Mouse (Mus musculus) lung, embryonic 14.5 days (tissue): Measurements from ENCODE around the gene Zdhhc3. TPM values are rescaled to one million over a fixed set of nuclear protein-coding genes. Genes with fewer than 3 reads are reported as not detected.

Source experiments
- ATAC-seq: fragments of 200-750 bp; cut with Nextera tagmentation; 2 replicates; pipeline ENCODE4 v1.8.0; 2017; ENCODE audit warnings: mild to moderate bottlenecking, moderate TSS enrichment, moderate library complexity; ENCODE audit not compliant: insufficient read depth
- DNase-seq: peaks from one replicate; pipeline ENCODE4 v3.0.0-alpha.2; 2015
- H3K27ac ChIP-seq: fragments of 300-500 bp; sonication (generic); 2 replicates; pipeline ENCODE4 v1.5.1; 2014; ENCODE audit warnings: low read depth, mild to moderate bottlenecking, moderate library complexity
- H3K27me3 ChIP-seq: fragments of 300-500 bp; sonication (generic); 2 replicates; pipeline ENCODE4 v1.6.1; 2014; ENCODE audit warnings: low read length, control low read depth; ENCODE audit not compliant: insufficient read depth
- H3K36me3 ChIP-seq: fragments of 300-500 bp; sonication (generic); 2 replicates; pipeline ENCODE4 v1.6.1; 2014; ENCODE audit warnings: control low read depth; ENCODE audit not compliant: insufficient read depth
- H3K4me1 ChIP-seq: fragments of 300-500 bp; sonication (generic); 2 replicates; pipeline ENCODE4 v1.6.1; 2014; ENCODE audit warnings: antibody characterized with exemption, control low read depth; ENCODE audit not compliant: insufficient read depth
- H3K4me2 ChIP-seq: fragments of 300-500 bp; sonication (generic); 2 replicates; pipeline ENCODE4 v1.6.1; 2014; ENCODE audit warnings: mild to moderate bottlenecking
- H3K4me3 ChIP-seq: fragments of 300-500 bp; sonication (generic); 2 replicates; pipeline ENCODE4 v1.5.1; 2014; ENCODE audit warnings: low read depth, low read length
- H3K9ac ChIP-seq: fragments of 300-500 bp; sonication (generic); 2 replicates; pipeline ENCODE4 v1.6.1; 2014
- H3K9me3 ChIP-seq: fragments of 300-500 bp; sonication (generic); 2 replicates; pipeline ENCODE4 v1.6.1; 2016; ENCODE audit warnings: low read depth, low read length, control low read depth
- CTCF ChIP-seq: IDR thresholded peaks from 2 replicates; pipeline ENCODE4 v1.5.1; 2016; ENCODE audit warnings: antibody characterized with exemption, low read depth
- WGBS: fragments of 180-500 bp; shearing (Covaris S2); extraction: QIAGEN DNeasy Blood & Tissue Kit; methylation state at CpG from one replicate; pipeline ENCODE4 v1.1.7; 2014; 5-methylcytosine and 5-hydroxymethylcytosine counted together
- polyA plus RNA-seq: library from polyadenylated mRNA; unstranded; fragments of >200 nt; fragmentation: Nextera tagmentation; extraction: Ambion mirVana; gene quantifications from 2 replicates; pipeline ENCODE4 v1.2.1, GENCODE M21; 2014

Gene Zdhhc3
- polyA plus RNA-seq, 1 experiment from 2014 or later = 57.4 TPM

DNA sequence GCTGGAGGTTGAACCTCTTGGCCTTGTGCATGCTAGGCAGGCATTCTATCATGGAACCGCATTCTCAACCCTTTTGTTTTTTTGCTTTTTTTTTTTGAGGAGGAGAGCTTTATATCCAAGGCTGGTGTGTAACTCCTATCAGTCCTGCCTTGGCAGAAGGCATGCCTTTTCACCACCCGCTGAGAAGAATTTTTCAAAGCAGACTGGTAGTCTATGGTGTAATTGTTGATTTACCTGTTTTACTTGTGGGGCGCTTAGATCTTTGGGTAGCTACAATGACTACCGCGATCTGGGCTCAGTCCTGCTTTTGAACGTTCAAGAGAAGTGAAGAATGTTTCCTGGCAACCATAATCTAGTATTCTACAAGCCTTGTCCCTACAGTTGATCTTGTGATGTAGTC lies 926 bp upstream of the Zdhhc3 start:
- H3K4me1 ChIP-seq = 0 out of 2 replicates have a peak, but pooled peaks cover 5% of the 10 kb centered on the region
- H3K4me2 ChIP-seq = peak overlapping the region; percentile 62
- ATAC-seq (no peak), DNase-seq (peak; percentile 5)
- H3K27ac ChIP-seq = no peak overlapping the region
- no peaks in the 10 kb centered on the region for H3K9me3 ChIP-seq
- peak overlapping the region; percentile 83 for H3K4me3 ChIP-seq
- H3K36me3 ChIP-seq = peaks cover 21% of the 10 kb centered on the region
- H3K27me3 ChIP-seq = no peaks in the 10 kb centered on the region
- peak overlapping the region; percentile 85 for H3K9ac ChIP-seq
- WGBS = 53% methylated on average over 6 of the region's 6 CpGs
- TF ChIP-seq CTCF = no peak

- H3K4me2 ChIP-seq = peak overlapping the region; percentile 62
- H3K27me3 ChIP-seq = no peaks in the 10 kb centered on the region
- DNase-seq (peak; percentile 17), ATAC-seq (no peak)
- no peak overlapping the region for H3K27ac ChIP-seq
- H3K4me1 ChIP-seq = 0 out of 2 replicates have a peak, but pooled peaks cover 5% of the 10 kb centered on the region
- WGBS = 42% methylated on average over 8 of the region's 8 CpGs
- H3K4me3 ChIP-seq = peak overlapping the region; percentile 83
- no peaks in the 10 kb centered on the region for H3K9me3 ChIP-seq
- no peak for TF ChIP-seq CTCF
- H3K9ac ChIP-seq = peak overlapping the region; percentile 85
- H3K36me3 ChIP-seq = peaks cover 21% of the 10 kb centered on the region; the same call in 1 of the 2 replicates
Measured at GRCm38 (mm10) chr9:123111751-123112221, 1.2 kb downstream of the Zdhhc3 start.

- DNase-seq (peak; percentile 4), ATAC-seq (no peak)
- H3K27me3 ChIP-seq = no peaks in the 10 kb centered on the region
- H3K4me3 ChIP-seq = no peak overlapping the region
- H3K4me1 ChIP-seq = 0 out of 2 replicates have a peak, but pooled peaks cover 5% of the 10 kb centered on the region
- no peak overlapping the region for H3K27ac ChIP-seq
- 70% methylated on average over 7 of the region's 7 CpGs for WGBS
- no peaks in the 10 kb centered on the region for H3K9me3 ChIP-seq
- no peak overlapping the region for H3K9ac ChIP-seq
- H3K4me2 ChIP-seq = no peak overlapping the region
- no peak for TF ChIP-seq CTCF
- peaks cover 15% of the 10 kb centered on the region; the same call in 1 of the 2 replicates for H3K36me3 ChIP-seq
Measured at GRCm38 (mm10) chr9:123109188-123109587, 3.8 kb downstream of the Zdhhc3 start.

DNA sequence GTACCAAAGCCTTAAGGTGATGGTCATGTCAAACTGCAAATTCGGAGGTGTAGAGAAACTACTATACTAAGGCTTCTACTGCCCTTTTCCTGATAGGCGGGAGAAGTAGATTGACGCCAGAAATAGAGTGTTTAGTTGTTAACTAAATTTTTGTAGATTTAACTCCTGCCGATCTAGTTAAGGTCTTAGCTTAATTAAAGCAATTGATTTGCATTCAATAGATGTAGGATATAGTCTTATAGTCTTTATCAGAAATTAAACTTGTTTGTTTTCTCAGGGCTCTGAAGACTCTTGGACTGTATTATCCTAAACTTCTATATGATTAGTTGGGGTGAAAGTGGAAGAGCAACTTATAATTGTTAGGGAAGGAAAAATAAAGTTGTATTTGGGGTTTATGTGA lies 5.8 kb downstream of the Zdhhc3 start:
- H3K27me3 ChIP-seq = no peaks in the 10 kb centered on the region
- TF ChIP-seq CTCF = no peak
- H3K27ac ChIP-seq = no peak overlapping the region
- ATAC-seq (0 out of 2 replicates have a peak, but pooled peaks have one; percentile 44), DNase-seq (no peak)
- H3K4me3 ChIP-seq = no peak overlapping the region
- 0 out of 2 replicates have a peak, but pooled peaks cover 5% of the 10 kb centered on the region for H3K4me1 ChIP-seq
- H3K36me3 ChIP-seq = peaks cover 18% of the 10 kb centered on the region; the same call in 1 of the 2 replicates
- H3K4me2 ChIP-seq = no peak overlapping the region
- no peak overlapping the region for H3K9ac ChIP-seq
- H3K9me3 ChIP-seq = no peaks in the 10 kb centered on the region
- WGBS = 84% methylated on average over 4 of the region's 4 CpGs

GRCm38 (mm10) chr9:123104362-123104761 lies 8.6 kb downstream of the Zdhhc3 start:
- Histone ChIP-seq H3K27ac (no peak overlapping the region), H3K4me3 (no peak overlapping the region), H3K27me3 (no peaks in the 10 kb centered on the region), H3K4me2 (no peak overlapping the region), H3K9me3 (no peaks in the 10 kb centered on the region), H3K4me1 (no peaks in the 10 kb centered on the region), H3K9ac (no peak overlapping the region), H3K36me3 (peaks cover 34% of the 10 kb centered on the region)
- ATAC-seq = no peak
- no peak for TF ChIP-seq CTCF
- DNase-seq = no peak

DNA sequence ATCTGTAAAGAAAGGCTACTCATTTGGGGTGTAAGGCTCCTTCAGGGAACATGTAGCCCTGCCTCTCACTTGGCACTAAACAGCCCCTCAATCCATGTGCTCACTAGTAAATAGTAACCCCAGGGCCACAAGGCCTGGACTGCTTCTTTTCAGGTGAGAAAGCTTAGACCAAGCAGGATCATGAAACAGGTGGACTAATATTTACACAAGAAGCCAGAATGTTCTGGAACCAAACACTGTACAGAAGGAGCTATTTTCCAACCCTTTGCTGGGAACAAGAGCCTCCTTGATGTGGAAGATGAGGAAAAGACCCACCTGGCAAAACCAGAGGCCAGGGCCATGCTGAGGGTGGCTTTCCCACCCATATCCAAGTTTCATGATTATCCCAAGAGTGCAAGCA lies 9.6 kb downstream of the Zdhhc3 start:
- Histone ChIP-seq H3K9ac (no peak overlapping the region), H3K4me1 (no peaks in the 10 kb centered on the region), H3K36me3 (peaks cover 42% of the 10 kb centered on the region), H3K27ac (no peak overlapping the region), H3K9me3 (no peaks in the 10 kb centered on the region), H3K27me3 (no peaks in the 10 kb centered on the region), H3K4me3 (no peak overlapping the region), H3K4me2 (no peak overlapping the region)
- DNase-seq (no peak), ATAC-seq (no peak)
- TF ChIP-seq CTCF = no peak

- H3K9ac ChIP-seq = no peak overlapping the region
- no peaks in the 10 kb centered on the region for H3K9me3 ChIP-seq
- no peak overlapping the region for H3K27ac ChIP-seq
- no peaks in the 10 kb centered on the region for H3K27me3 ChIP-seq
- no peak for ATAC-seq
- H3K4me3 ChIP-seq = no peak overlapping the region
- peaks cover 65% of the 10 kb centered on the region for H3K36me3 ChIP-seq
- TF ChIP-seq CTCF = no peak
- no peak overlapping the region for H3K4me2 ChIP-seq
- no peaks in the 10 kb centered on the region for H3K4me1 ChIP-seq
- DNase-seq = no peak
- 88% methylated on average over 16 of the region's 16 CpGs for WGBS
Measured at GRCm38 (mm10) chr9:123099631-123100455, 13.2 kb downstream of the Zdhhc3 start.
